Mouse (Mus musculus) retina, adult 2 months (tissue): ENCODE data around the gene Smdt1.
"Not testable (repeated sequence)": the region's sequence is repeated elsewhere in the genome, so short reads cannot be mapped to it uniquely, and the experiment has no call there.

ENCODE experiments used
- DNase-seq: peaks from one replicate; pipeline ENCODE4 v3.0.0-alpha.2; 2012; ENCODE audit warnings: low read depth, low spot score

Smdt1 gene

GRCm38 (mm10) chr15:82368851-82369250 is 30.1 kb downstream of the Smdt1 start:
- no peak for DNase-seq

- DNase-seq = no peak
Observed at GRCm38 (mm10) chr15:82372446-82372845, 33.7 kb downstream of the Smdt1 start.

DNA sequence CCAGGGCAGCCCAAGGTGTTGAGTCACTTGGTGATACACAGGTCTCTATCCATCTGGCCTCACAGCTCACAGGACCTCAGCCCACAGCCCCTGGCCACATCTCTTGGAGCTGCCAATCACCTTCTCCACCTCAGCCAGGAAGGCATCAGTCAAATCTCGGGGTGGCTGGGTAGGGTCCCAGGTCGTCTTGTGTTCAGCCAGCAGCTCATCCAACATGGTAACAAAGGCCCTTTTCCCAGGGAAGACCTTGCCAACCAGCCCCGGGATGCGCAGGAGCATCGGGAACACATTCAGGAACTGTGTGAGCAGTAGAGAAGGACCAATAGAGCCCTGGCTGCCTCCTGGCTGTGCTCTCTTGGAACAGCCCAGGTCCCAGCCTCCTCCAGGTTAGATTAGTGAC is 34.2 kb downstream of the Smdt1 start:
- no peak for DNase-seq

DNA sequence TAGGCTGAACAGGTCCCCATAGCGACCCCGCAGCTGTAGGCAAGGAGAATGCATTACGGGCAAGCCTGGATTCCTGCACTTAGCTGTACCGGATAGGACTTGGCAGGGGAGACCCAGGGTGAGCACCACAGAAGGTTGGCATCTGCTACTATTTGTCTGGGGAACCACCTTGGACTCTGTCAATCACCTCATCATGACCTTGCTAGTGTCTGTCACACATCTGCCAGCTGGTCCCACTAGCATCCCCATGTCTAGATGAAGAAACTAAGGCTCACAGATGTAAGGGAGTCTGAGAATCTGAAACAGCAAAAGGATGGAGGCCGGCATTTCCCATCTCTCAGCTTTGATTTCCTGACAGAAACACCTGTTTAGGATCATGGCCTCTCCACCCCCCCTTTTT is 35.7 kb downstream of the Smdt1 start:
- no peak for DNase-seq

- no peak for DNase-seq
Observed at GRCm38 (mm10) chr15:82375855-82376254, 37.1 kb downstream of the Smdt1 start.

- no peak for DNase-seq
Observed at GRCm38 (mm10) chr15:82376393-82377138, 37.8 kb downstream of the Smdt1 start.

DNA sequence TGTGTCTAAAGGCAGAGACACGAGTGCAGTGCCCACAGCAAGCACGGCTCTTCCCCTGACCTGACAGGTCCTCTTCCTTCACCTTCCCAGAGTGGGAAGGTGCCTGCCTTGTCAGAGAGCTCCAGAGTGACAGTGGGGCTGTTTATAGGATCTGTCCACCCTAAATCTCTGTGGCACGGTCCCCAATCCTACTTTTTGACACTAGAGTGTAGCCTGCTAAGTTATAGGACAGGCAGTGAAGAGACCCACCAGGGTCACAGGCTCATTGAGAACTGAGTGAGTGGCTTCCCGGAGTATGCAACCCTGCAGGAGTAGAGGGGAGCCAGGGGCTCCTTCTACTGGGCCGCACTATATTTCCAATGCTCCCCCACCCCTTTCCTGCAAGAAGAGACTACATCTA is 38.9 kb downstream of the Smdt1 start:
- no peak for DNase-seq

DNA sequence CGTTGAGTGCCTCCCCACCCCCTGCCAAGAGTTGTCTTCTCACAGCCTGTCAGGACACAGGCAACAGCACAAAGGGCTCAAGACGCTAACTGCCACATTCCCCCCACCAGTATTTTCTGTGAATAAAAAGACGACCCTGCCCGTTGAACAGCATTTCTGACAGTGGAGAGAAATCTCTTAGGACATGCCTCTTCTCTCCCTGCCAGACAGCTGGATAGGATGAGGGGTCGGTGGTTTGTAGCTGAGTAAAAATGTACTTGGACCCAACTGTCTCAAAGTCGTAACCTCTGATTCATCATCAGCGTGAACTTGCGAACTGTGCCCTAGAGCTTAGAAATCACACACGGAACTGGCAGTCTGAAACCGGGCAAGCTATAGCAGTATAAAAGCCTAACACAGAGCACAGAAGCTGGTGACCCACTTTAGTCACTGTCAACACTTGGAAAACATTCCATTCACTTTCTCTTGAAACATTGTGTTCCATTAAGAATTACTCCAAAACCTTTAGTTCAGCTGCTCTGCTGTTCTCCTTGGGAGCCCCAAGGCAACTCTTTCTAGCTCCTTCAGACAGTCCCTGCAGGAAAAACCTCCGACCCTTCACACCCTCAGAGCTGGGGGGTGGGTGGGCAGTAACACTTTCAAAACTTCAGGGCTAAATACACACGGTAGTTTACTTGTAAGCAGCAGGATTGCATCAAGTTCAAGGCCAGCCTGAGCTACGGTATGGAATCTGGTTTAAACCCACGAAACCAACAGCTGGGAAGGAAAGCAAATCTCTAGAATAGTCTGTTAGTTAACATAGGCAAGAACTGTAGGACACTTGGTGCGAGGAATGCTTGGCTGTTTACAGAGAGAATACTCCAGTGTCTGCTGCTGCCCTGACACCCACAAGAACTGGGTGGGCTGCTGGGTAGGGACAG is 39.8 kb downstream of the Smdt1 start:
- DNase-seq = no peak

DNA sequence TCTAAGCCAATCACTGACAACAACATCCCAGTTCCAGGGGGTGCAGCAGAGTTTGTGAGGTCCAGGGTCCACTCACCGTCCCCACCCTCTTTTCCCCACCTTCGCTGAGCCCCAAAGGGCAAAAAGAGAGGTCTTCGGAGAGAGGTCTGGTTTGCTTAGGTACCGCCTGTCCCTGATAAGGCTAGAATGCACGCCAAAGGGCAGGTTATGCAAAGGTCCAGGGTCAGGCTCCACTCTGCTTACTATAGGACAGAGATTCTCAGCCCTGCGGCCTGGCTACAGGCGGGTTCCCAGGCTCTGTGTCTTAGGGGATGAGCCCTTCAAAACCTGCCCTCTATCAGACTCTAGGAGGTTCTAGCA is 40.7 kb downstream of the Smdt1 start:
- no peak for DNase-seq

DNA sequence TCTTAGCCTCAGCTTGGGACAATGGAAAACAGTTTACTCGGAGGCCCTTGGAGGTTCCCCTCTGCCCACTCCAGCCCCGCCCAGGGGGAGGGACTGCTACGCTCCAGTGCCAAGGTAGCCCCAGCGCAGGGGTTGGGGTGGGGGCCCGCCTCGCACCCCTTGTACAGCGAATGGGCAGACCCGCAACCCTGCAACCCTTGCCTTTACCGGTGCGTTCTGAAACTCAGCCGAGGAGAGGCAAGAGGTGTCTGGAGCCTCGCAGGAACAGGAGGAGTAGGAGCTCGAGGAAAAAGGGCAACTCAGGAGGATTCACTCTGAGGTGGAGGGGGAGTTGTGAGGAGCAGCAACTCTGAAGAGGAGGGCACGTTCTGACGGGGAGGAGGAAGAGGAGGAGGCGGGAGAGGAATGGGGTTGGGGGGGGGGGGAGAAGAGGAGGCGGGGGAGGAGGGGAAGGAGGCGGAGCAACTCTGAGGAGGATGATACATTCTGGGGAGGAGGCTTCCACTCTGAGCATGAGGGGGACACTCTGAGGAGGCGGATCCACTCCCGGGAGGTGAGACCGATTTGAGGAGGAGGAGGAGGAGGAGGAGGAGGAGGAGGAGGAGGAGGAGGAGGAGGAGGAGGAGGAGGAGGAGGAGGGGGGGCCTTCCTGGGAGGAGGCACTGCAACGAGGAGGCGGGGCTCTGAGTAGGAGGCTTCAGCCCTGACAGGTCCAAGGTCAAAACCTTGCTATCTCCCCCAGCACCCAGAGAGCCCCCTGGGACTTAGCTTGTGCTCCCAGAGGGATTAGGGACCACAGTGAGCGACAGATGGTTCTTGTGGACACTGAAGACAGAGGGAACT is 41.3 kb downstream of the Smdt1 start, which contains the start of gene Cyp2d22:
Gene Cyp2d22 (minus strand): TSS at position 390 of the 843 bp plus-strand sequence.
- no peak for DNase-seq

GRCm38 (mm10) chr15:82380714-82381062 is 41.9 kb downstream of the Smdt1 start:
- no peak for DNase-seq

DNA sequence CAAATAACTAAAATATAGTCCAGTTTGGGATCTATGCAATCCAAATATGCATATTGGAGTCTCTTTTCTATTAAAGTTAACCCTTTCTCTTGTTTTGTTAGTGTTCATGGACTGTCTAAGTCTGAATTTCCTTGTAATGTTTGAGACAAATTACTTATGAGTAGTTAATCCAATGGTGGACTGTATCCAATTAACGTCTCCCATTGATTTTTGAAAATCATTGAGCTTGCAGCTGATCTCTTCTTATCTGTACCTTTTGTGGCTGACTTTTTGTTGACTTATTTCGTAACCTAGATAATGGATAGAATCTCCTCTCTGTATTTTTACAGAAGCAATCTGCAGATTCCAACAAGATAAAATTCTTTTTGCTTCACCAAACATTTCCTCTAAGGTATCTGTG is 43.7 kb downstream of the Smdt1 start:
- no peak for DNase-seq

DNA sequence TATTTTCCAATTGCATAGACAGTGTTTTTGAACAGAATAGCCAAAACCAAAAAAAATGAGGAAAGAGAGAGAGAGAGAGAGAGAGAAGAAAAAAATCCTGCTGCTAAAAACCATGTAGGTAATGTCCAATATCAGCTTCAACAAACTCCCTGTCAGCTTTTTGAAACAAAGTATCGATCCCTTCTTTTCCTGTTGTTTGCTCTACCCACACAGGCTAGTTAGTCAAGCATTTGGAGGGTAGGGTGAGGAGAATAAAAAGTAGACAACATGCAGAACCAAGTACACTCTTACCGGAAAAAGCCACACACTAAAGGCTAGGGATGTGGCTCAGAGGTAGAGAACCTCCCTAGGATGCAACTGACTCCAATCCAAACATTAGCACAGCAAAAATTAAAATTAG is 47.0 kb downstream of the Smdt1 start:
- DNase-seq = no peak

DNA sequence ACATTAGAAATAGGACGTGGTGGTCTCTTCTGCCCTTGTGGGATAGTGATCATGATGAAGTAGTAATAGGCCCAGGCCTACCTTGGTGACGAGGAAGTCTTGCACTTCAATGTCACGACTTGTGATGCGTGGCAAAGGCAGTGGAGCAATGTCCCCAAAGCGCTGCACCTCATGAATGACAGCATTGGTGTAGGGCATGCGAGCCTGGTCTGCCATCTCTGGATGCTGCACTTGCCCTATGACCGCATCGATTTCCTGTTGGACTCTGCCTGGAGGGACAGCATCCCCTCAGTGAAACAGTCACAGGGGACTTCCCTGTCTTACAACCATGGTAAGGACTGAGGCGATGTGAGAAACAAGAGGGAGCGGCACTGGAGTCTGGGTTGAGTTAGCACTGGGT is 51.2 kb downstream of the Smdt1 start:
- not testable (repeated sequence) for DNase-seq

DNA sequence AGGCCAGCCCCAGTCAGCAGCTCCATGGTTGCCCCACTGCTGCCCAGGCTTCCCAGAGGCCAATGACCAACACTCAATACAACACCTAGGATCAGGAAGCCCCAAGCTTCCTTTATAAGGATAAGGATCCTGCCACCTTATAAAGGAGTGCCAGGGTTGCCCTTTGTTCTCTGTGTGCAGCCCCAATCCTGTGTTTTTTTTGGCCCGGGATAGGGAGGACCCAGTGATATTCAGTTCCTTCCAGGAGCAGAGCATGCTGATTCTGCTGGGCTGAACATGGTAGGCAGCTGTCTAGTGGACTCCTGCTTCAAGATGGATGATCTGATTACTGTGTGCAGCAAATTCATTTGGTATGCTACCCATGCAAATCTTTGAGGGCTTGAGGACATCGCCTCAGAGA is 55.2 kb downstream of the Smdt1 start, which contains the start of gene Cyp2d11:
Gene Cyp2d11 (minus strand): TSS at position 101 of the 400 bp plus-strand sequence.
- DNase-seq = not testable (repeated sequence)

GRCm38 (mm10) chr15:82395955-82396354 is 57.2 kb downstream of the Smdt1 start:
- not testable (repeated sequence) for DNase-seq
